In the genomic region with DNA sequence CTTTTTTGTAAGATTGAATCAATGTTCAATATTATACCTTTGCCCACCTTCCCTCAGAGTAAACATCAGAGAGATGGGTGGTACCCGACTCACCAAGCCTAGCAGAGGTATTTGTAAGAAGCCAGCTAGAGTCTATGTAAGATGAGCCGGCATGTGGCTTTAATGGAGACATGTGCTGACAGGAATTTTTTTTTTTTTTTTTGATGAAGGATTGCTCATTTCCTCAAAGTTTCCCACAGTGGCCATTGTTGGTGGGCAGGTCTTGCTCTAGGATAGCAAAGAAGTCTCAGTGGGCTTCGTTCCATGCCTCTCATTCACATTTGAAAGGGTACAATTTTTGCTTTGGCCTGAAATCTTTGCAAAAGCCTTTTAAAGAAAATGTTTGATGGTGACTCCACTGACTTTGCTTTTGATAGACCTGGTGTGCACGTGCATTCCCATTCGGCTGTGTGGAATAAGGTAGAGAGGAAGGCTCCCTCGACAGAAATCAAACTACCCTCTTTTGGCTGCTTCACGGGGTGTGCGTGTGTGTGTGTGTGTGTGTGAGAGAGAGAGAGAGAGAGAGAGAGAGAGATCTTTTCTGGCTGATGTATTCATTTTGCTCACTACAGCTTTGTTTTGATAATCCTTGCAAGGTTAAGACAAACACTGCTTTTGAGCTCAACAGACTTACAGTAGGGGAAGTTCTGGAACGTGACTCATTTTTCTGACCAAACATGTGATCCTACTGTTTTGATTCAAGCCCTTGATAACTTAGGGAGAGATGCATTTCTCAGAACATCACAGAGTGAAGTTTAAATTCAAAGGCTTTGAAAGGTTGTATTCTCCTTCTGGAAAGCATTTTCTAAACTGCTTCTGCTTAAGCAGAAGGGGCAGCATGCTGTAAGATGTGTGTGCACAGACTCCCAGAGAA, we compare ENCODE assay signal across 21 mouse cellular contexts. TPM values are rescaled to one million over a fixed set of nuclear protein-coding genes. Genes with fewer than 3 reads are reported as not detected.
DNase-seq lines count a peak whose midpoint lies in the region; ATAC-seq lines count a peak whose summit lies in the region.
"Had no signal": no experiment of that assay in that cellular context is flagged by ENCODE, and none has a peak within 500 bp of the region (broad histone marks: within the 10 kb centered on the region; RNA-seq: fewer than 3 reads in every experiment).

No protein-coding gene starts in this region.

- DNase-seq in forebrain, embryonic 14.5 days (ENCODE audit: low spot score) = peak; percentile 9
- DNase-seq in midbrain, embryonic 10.5 days (ENCODE audit: low spot score) = no peak
- DNase-seq in Muller cell, postnatal 12 days (ENCODE audit: inconsistent ontology term) = no peak
- no peak for DNase-seq in urinary bladder, postnatal 36 days (ENCODE audit: low spot score in 2 of 2)
- DNase-seq: adrenal gland, postnatal 25 days; cerebellum, adult 2 months; cerebellum, postnatal 36 days; gastrocnemius, adult 2 months; heart, adult 2 months; heart, postnatal 4 days; liver, embryonic 13.5 days; thymus, postnatal 4 days had no signal

- H3K4me2 ChIP-seq in forebrain, embryonic 14.5 days (ENCODE audit: low read length) = no peak overlapping the region
- H3K4me2 ChIP-seq in forebrain, embryonic 16.5 days (ENCODE audit: low read length) = no peak overlapping the region
- H3K4me2 ChIP-seq in midbrain, embryonic 16.5 days (ENCODE audit: low read length) = no peak overlapping the region
- H3K4me2 ChIP-seq: embryonic facial prominence, embryonic 12.5 days; limb, embryonic 12.5 days; liver, embryonic 13.5 days; neural tube, embryonic 13.5 days had no signal

- no peak for ATAC-seq in forebrain, embryonic 14.5 days
- no peak for ATAC-seq in forebrain, embryonic 16.5 days
- ATAC-seq in midbrain, embryonic 16.5 days = peak; percentile 43; the same call in 1 of the 2 replicates
- ATAC-seq in granulocyte monocyte progenitor cell, adult 5-6 weeks (replicated peaks; ENCODE audit: poor library complexity, severe bottlenecking) = no peak
- ATAC-seq: hindbrain, embryonic 16.5 days; intestine, embryonic 16.5 days had no signal

- no peaks in the 10 kb centered on the region for H3K27me3 ChIP-seq in forebrain, embryonic 14.5 days (replicated peaks; ENCODE audit: control insufficient read depth, insufficient read depth, low read length)
- no peaks in the 10 kb centered on the region for H3K27me3 ChIP-seq in forebrain, embryonic 16.5 days (replicated peaks; ENCODE audit: control insufficient read depth, insufficient read depth, low read length)
- no peaks in the 10 kb centered on the region for H3K27me3 ChIP-seq in midbrain, embryonic 16.5 days (ENCODE audit: control insufficient read depth, insufficient read depth, low read depth, low read length)
- no peaks in the 10 kb centered on the region for H3K27me3 ChIP-seq in midbrain, embryonic 10.5 days (ENCODE audit: low read depth, poor library complexity, severe bottlenecking)
- H3K27me3 ChIP-seq: embryonic facial prominence, embryonic 12.5 days; limb, embryonic 12.5 days; liver, embryonic 13.5 days; neural tube, embryonic 13.5 days had no signal

- no peak overlapping the region for H3K4me3 ChIP-seq in forebrain, embryonic 14.5 days (ENCODE audit: low read depth, low read length)
- H3K4me3 ChIP-seq in forebrain, embryonic 16.5 days (replicated peaks; ENCODE audit: low read length) = no peak overlapping the region
- H3K4me3 ChIP-seq in midbrain, embryonic 16.5 days (ENCODE audit: low read depth, low read length) = no peak overlapping the region
- H3K4me3 ChIP-seq in midbrain, embryonic 10.5 days = no peak overlapping the region
- H3K4me3 ChIP-seq in brown adipose tissue, adult 24 weeks (ENCODE audit: insufficient read depth, low read depth, low read length) = no peak overlapping the region
- H3K4me3 ChIP-seq: embryonic facial prominence, embryonic 12.5 days; gastrocnemius, adult 2 months; heart, adult 2 months; limb, embryonic 12.5 days; liver, embryonic 13.5 days; neural tube, embryonic 13.5 days had no signal

- no peaks in the 10 kb centered on the region for H3K36me3 ChIP-seq in forebrain, embryonic 14.5 days (ENCODE audit: control insufficient read depth, insufficient read depth, low read length)
- no peaks in the 10 kb centered on the region for H3K36me3 ChIP-seq in forebrain, embryonic 16.5 days (ENCODE audit: control insufficient read depth, insufficient read depth)
- H3K36me3 ChIP-seq in midbrain, embryonic 16.5 days (ENCODE audit: control insufficient read depth, insufficient read depth, low read length) = no peaks in the 10 kb centered on the region
- H3K36me3 ChIP-seq in midbrain, embryonic 10.5 days = no peaks in the 10 kb centered on the region
- H3K36me3 ChIP-seq: embryonic facial prominence, embryonic 12.5 days; limb, embryonic 12.5 days; liver, embryonic 13.5 days; neural tube, embryonic 13.5 days had no signal

- no peaks in the 10 kb centered on the region for H3K4me1 ChIP-seq in forebrain, embryonic 14.5 days (ENCODE audit: control insufficient read depth, insufficient read depth, low read length)
- H3K4me1 ChIP-seq in forebrain, embryonic 16.5 days (replicated peaks; ENCODE audit: control insufficient read depth, insufficient read depth, low read length) = no peaks in the 10 kb centered on the region
- H3K4me1 ChIP-seq in midbrain, embryonic 16.5 days (ENCODE audit: control insufficient read depth, insufficient read depth, low read length) = peaks cover 6% of the 10 kb centered on the region
- peaks cover 3% of the 10 kb centered on the region; the same call in 1 of the 2 replicates for H3K4me1 ChIP-seq in midbrain, embryonic 10.5 days
- peaks cover 14% of the 10 kb centered on the region for H3K4me1 ChIP-seq in brown adipose tissue, adult 24 weeks (ENCODE audit: control insufficient read depth, insufficient read depth, insufficient read length, low read length)
- H3K4me1 ChIP-seq: embryonic facial prominence, embryonic 12.5 days; neural tube, embryonic 13.5 days had no signal

- no peaks in the 10 kb centered on the region for H3K9me3 ChIP-seq in forebrain, embryonic 14.5 days (replicated peaks; ENCODE audit: control insufficient read depth, low read length)
- H3K9me3 ChIP-seq in forebrain, embryonic 16.5 days (ENCODE audit: control insufficient read depth, low read length) = no peaks in the 10 kb centered on the region
- H3K9me3 ChIP-seq in midbrain, embryonic 16.5 days (replicated peaks; ENCODE audit: control insufficient read depth, low read length, poor library complexity, severe bottlenecking) = no peaks in the 10 kb centered on the region
- H3K9me3 ChIP-seq in midbrain, embryonic 10.5 days (replicated peaks) = no peaks in the 10 kb centered on the region
- H3K9me3 ChIP-seq: embryonic facial prominence, embryonic 12.5 days; limb, embryonic 12.5 days; liver, embryonic 13.5 days; neural tube, embryonic 13.5 days had no signal

- H3K27ac ChIP-seq in forebrain, embryonic 14.5 days (ENCODE audit: low read depth, low read length) = no peak overlapping the region
- no peak overlapping the region for H3K27ac ChIP-seq in forebrain, embryonic 16.5 days (ENCODE audit: low read length)
- no peak overlapping the region for H3K27ac ChIP-seq in midbrain, embryonic 16.5 days (ENCODE audit: low read length)
- no peak overlapping the region for H3K27ac ChIP-seq in midbrain, embryonic 10.5 days (replicated peaks)
- peak overlapping the region; percentile 73; the same call in 1 of the 2 replicates for H3K27ac ChIP-seq in brown adipose tissue, adult 24 weeks (replicated peaks; ENCODE audit: low read depth, low read length)
- H3K27ac ChIP-seq: embryonic facial prominence, embryonic 12.5 days; gastrocnemius, adult 2 months; heart, adult 2 months; limb, embryonic 12.5 days; liver, embryonic 13.5 days; neural tube, embryonic 13.5 days had no signal

- WGBS in forebrain, embryonic 14.5 days = 81% methylated on average over 9 of the region's 9 CpGs
- WGBS in forebrain, embryonic 16.5 days = 76% methylated on average over 9 of the region's 9 CpGs
- WGBS in midbrain, embryonic 16.5 days = 61% methylated on average over 9 of the region's 9 CpGs
- WGBS in midbrain, embryonic 10.5 days = 80% methylated on average over 9 of the region's 9 CpGs

- H3K9ac ChIP-seq in forebrain, embryonic 14.5 days (ENCODE audit: low read length) = no peak overlapping the region
- H3K9ac ChIP-seq in forebrain, embryonic 16.5 days (replicated peaks; ENCODE audit: low read depth, low read length) = no peak overlapping the region
- no peak overlapping the region for H3K9ac ChIP-seq in midbrain, embryonic 16.5 days (ENCODE audit: low read depth, low read length)
- H3K9ac ChIP-seq: embryonic facial prominence, embryonic 12.5 days; limb, embryonic 12.5 days; liver, embryonic 13.5 days; neural tube, embryonic 13.5 days had no signal

RNA-seq across cellular contexts. Expression of a gene that starts 9.0 kb away (rescaled TPM):
- 18.0 and 18.4 TPM in 2 replicates for polyA plus RNA-seq in forebrain, embryonic 14.5 days (2014; fragmentation: Nextera tagmentation; extraction: Ambion mirVana)
- polyA plus RNA-seq in forebrain, embryonic 16.5 days (2015; fragmentation: Nextera tagmentation; extraction: Ambion mirVana) = 13.2 and 13.8 TPM in 2 replicates
- polyA plus RNA-seq in midbrain, embryonic 16.5 days (2015; fragmentation: Nextera tagmentation; extraction: Ambion mirVana) = 13.9 and 14.7 TPM in 2 replicates
- polyA plus RNA-seq in midbrain, embryonic 10.5 days (2016; fragmentation: Nextera tagmentation; extraction: Ambion mirVana) = 8.7 and 9.7 TPM in 2 replicates
- 9.8 and 22.1 TPM in 2 replicates for polyA plus RNA-seq in brown adipose tissue, adult 24 weeks (2012; ENCODE audit: insufficient read depth, insufficient read length, missing spikeins)
- total RNA-seq in granulocyte monocyte progenitor cell, adult 5-6 weeks (2014; fragmentation: Nextera tagmentation) = 22.0 and 24.2 TPM in 2 replicates
- total RNA-seq in granulocyte monocyte progenitor cell, adult 5-6 weeks (2017) = 39.0 and 56.5 TPM in 2 replicates
